Mouse (Mus musculus) adrenal gland, adult 18-20 months (tissue): ENCODE data around the gene Nrsn2. TPM values are rescaled to one million over a fixed set of nuclear protein-coding genes. Genes with fewer than 3 reads are reported as not detected.

Experiments
- DNase-seq, 2 experiments: peaks; one replicate each; pipeline ENCODE4 v3.0.0; 2021 to 2022; ENCODE audit warnings: low spot score in 2 of 2
- total RNA-seq, 2 experiments: library from RNA; stranded (reverse); gene quantifications; 1 replicate in 1 of 2; 2 replicates in 1 of 2; pipeline ENCODE4 v1.2.3; 2021

Nrsn2 gene
- total RNA-seq, 2 experiments from 2014 or later = 5.8 to 6.7 TPM

GRCm38 (mm10) chr2:152344909-152345308 lies 31.5 kb downstream of the Nrsn2 start:
- DNase-seq = no peak

GRCm38 (mm10) chr2:152344361-152344760 lies 32.1 kb downstream of the Nrsn2 start:
- no peak for DNase-seq

DNA sequence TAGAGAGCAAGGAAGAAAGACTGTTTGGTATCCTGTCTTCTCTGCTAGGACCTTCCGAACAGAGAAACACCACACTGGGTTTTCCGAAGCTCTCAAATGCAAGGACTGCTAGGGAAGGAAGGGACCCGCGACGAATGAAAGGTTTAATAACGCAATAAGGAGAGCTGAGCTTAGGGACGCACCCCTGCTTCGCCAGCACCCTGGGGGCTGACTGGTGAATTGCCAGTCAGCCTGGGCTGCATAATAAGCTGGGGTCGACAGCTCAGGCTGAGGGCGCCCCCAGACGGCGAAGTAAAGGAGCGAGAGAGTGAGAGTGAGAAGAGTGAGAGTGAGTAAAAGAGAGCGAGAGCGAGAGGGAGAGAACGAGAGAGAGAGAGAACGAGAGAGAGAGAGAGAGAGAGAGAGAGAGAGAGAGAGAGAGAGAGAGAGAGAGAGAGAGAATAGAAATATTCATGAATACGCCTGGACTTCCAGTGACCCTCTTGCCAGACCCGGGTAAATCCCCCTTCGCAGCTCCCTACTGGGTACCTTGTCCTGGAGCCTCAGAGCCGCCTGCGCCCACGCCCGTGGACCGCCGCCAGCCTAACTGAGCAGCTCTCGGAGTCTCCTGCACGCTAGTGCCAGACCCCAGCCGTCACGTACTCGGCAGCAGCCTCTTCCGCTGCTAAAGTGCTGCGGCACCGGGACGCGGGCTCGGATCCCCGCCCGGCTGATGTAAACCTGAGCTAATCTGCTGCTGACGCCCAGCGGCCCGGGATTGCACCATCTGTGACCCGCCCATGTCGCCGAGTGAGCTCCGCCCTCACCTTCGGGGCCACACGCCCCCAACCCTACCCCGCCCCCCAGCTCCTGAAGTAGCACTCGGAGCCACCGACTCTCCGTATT lies 32.9 kb downstream of the Nrsn2 start, which contains the start of gene Trib3:
Gene Trib3 (minus strand): TSS at position 704 of the 885 bp plus-strand sequence.
- DNase-seq = peak; percentile 73 to 79

GRCm38 (mm10) chr2:152339631-152340179 lies 36.7 kb downstream of the Nrsn2 start:
- no peak for DNase-seq

DNA sequence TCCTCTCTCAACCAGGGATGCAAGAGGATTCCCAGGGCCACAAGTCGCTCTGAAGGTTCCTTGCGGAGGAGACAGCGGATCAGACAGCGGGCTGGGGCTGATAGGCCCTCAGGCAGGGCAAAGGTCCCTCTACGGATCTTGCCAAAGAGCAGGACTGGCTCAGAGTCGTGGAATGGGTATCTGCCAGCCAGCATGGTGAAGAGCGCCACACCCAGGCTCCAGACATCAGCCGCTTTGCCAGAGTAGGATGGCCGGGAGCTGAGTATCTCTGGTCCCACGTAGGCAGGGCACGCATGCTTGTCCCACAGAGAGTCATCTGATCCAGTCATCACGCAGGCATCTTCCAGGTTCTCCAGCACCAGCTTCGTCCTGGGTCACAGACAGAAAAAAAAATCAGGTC lies 38.1 kb downstream of the Nrsn2 start:
- no peak for DNase-seq

GRCm38 (mm10) chr2:152337591-152338212 lies 38.7 kb downstream of the Nrsn2 start:
- no peak for DNase-seq

DNA sequence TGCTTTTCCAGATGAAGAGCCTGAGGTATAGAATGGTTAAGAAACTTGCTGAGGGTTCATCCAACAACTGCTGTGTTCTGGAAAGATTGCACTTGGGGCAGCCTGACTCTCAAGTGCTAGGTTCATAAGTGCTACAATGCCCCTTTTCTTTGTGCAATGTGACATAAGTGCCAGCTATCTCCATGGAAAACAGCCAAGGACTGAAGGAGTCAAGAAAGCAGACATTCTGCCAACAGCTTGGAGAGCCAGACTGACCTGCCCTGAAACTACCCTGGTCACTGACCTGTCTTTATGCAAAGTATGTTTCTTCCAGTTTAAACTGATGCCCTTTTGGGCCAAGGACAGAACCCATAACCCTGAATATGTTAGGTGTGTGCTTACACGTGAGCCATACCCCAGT lies 39.6 kb downstream of the Nrsn2 start:
- DNase-seq = no peak

DNA sequence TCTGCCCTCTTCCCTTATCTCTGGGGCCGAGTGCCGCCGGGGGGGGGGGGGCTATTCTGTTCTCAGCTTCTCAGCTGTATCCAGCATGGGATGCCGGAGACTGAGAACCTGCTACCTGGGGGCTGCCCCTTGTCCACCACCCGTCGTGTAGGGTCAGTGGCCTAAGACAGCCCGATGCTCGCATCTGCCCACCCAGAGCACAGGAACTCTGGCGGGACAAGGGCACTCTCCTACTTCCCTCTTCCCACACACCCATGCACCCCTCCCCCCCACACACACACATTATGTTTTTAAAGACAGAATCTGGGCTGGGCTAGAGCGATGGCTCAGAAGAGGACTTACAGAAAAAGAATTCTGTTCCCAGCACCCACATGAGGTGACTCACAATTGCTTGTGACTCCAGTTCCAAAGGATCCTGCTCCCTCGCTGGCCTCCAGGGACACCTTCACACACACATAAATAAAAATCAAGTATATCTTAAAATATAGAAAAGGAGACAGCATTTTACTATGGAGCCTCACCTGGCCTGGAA lies 41.1 kb downstream of the Nrsn2 start:
- DNase-seq = no peak

- no peak for DNase-seq
Measured at GRCm38 (mm10) chr2:152333345-152334006, 43.0 kb downstream of the Nrsn2 start.

GRCm38 (mm10) chr2:152332101-152332825 lies 44.2 kb downstream of the Nrsn2 start, which contains the start of gene Rbck1:
Rbck1 (minus strand) TSS chr2:152332653.
- DNase-seq = peak; percentile 77 to 83

DNA sequence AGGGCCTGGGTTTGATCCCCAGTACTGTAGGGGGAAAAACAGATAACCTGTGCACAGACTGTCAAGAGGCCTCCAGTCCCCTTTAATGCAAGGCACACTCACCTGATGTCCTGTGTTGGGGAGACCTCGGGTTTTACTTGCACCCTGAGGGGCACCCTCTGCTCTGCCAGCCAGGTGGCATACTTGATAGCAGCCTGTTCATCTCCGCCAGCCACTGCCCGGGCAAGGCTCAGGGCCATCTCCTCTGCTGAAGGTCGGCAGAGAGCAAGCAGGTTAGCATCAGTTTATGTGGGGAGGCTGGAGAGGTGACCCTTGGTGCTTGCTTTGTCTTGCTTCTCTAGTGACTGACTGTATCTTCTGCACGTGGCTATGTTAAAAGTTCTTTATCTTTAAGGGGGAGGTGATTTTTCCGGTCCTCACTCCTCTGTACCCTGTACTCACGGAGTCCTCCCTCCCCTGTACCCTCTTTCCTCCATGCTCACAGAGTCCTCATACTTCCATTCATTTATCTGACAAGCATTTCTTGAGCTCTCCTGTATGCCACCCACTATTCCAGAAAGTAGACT lies 45.5 kb downstream of the Nrsn2 start:
- no peak for DNase-seq

DNA sequence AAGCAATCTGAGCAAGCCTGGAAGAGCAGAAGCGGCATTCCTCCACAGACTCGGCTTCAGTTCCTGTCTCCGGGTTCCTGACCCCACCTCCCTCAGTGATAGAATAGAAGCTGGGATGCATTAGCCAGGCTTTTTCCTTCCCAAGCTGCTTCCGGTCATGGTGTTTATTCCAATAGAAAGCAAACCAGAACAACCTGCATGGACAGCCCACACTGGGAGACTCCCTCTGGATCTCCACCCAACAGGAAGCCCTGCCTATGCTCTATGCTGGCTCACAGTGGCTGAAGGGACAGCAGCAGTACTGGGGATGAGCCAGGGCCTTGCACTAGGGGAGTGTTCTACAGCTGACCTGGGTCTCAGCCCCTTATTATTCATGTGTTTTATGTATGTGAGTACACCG lies 48.5 kb downstream of the Nrsn2 start:
- DNase-seq = no peak

DNA sequence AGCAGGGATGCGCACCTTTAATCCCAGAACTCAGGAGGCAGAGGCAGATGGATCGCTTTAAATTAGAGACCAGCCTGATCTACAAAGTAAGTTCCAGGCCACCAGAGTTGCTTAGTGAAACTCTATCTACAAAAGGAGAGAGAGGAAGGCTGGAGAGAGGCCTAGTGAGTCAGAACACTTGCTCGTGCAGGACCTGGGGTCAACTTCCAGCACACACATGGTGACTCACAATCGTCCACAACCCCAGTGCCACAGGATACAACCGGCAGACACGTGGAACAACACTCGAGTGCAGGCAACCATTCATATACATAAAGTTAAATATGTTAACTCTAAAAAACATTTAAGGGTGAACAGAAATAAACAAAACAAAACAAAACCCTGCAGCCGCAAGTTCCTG lies 49.8 kb downstream of the Nrsn2 start:
- no peak for DNase-seq

DNA sequence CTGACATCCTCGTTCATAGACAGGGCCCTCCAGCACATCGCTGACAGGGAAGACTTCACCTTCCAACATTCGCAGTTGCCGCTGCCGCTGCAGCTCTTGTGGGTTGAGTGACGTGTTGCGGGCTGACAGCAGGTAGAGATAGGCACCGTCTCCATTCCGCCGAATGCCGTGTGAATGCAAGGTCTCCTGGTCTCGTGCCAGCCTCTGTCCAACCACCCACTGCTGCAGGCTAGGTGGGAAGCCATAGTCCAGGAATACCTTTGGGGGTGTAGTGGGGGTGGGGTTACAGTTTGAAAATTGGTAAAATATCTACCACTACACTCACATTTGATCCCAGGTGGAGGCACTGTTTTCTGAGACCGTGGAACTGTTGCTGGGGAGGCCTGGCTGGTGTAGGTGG lies 50.3 kb downstream of the Nrsn2 start:
- no peak for DNase-seq

DNA sequence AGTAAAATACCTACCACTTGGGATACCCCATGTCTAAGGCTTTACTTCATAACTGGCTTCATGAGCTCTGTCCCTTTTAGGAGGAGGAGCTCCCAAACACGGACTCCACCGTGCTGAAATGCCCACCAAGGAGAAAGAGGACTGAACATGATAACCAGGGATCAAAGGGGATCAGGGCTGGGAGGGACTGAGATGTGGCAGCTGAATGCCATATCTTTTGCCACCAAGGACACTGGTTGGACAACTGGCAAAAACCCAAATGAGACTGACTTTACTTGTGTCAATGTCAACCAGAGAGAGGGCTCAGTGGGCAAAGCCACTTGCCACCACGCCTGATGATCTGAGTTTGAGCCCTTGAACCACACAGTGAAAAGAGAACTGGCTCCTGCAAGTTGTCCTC lies 51.6 kb downstream of the Nrsn2 start:
- DNase-seq = no peak

- peak in 1 of 2 experiments; percentile 35 for DNase-seq
Measured at GRCm38 (mm10) chr2:152323971-152324370, 52.5 kb downstream of the Nrsn2 start.

GRCm38 (mm10) chr2:152322198-152322597 lies 54.2 kb downstream of the Nrsn2 start:
- no peak for DNase-seq

- DNase-seq = no peak
Measured at GRCm38 (mm10) chr2:152321558-152321957, 54.9 kb downstream of the Nrsn2 start.
